Mouse (Mus musculus): Measurements from ENCODE around the gene Sin3b. TPM values are rescaled to one million over a fixed set of nuclear protein-coding genes. Genes with fewer than 3 reads are reported as not detected.
A peak's percentile ranks its signal among the peaks of the same experiment; 100 is the strongest.

Gene Sin3b
- polyA plus RNA-seq, 1 experiment from 2014 or later, result 149 TPM

DNA sequence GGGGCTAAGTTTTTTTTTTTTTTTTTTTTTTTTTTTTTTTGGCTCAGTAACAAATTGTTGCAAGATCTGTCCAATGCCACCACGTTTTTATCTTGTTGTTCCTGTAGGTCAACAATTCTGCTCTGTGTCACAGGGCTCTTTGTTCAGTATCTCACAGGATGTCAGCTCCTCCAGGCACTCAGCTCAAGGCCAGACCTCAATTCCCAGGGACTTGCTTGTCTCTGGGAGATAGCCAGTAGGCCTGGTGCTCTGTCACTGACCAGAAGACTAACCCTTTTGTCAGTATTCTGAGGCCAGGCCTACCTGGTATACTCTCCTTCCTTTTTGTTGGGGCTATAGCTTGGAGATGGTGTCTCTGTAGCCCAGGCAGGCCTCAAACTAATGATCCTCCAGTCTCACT, 2.5 kb upstream of the Sin3b start:
- Histone ChIP-seq H3K36me3 (replicated peaks) (peaks cover 12% of the 10 kb centered on the region), H3K27ac (replicated peaks) (no peak overlapping the region), H3K27me3 (replicated peaks; ENCODE audit: low read depth, poor library complexity, severe bottlenecking) (no peaks in the 10 kb centered on the region), H3K4me3 (no peak overlapping the region), H3K9me3 (no peaks in the 10 kb centered on the region), H3K4me1 (peaks cover 13% of the 10 kb centered on the region)
- no peak for DNase-seq (ENCODE audit: low spot score)
- 29% methylated on average over 1 of the region's 1 CpGs for WGBS

DNA sequence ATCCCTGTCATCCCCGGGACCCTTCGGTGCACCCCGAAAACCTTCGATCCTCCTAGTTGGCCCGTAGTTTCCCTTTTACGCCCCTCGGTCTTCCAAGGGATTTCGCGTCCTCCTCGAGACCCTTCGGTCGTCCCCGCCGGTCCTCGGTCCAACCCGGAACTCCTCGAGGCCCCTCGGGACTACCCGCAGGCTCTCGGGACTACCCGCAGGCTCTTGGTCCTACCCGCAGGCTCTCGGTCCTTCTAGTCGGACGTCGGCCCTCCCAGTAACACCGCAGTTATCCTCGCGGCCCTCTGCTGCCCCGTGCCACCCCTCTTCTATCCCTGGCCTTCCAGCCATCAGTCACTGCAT, 541 bp downstream of the Sin3b start:
- peaks cover 43% of the 10 kb centered on the region for H3K36me3 ChIP-seq (replicated peaks)
- no peaks in the 10 kb centered on the region for H3K9me3 ChIP-seq
- peak overlapping the region; percentile 99 for H3K4me3 ChIP-seq
- peak overlapping the region; percentile 94 for H3K27ac ChIP-seq (replicated peaks)
- H3K27me3 ChIP-seq (replicated peaks; ENCODE audit: low read depth, poor library complexity, severe bottlenecking), result no peaks in the 10 kb centered on the region
- DNase-seq (ENCODE audit: low spot score), result peak; percentile 45
- H3K4me1 ChIP-seq, result peaks cover 11% of the 10 kb centered on the region
- WGBS, result 1% methylated on average over 30 of the region's 30 CpGs

DNA sequence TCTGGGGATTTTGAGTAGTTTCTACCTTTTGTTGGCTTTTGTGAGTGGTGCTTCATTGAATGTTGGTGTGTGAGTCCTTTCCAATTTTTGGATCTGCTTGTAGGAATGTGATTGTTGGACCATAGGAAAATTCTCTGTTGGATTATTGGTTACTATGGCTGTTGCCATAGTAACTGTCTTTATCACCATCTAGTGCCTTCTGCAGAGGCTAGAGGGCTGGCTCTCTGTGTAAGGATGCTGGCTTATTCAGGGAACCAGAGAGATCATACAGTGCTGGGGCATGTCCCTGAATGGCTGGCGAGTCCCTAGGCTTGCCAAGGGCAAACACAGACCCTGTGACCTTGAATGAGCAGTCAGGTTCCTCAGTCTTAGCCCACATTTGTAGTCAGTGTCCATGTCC, 5.6 kb downstream of the Sin3b start:
- H3K36me3 ChIP-seq (replicated peaks), result peaks cover 91% of the 10 kb centered on the region
- no peaks in the 10 kb centered on the region for H3K27me3 ChIP-seq (replicated peaks; ENCODE audit: low read depth, poor library complexity, severe bottlenecking)
- H3K4me3 ChIP-seq, result no peak overlapping the region
- no peak for DNase-seq (ENCODE audit: low spot score)
- H3K9me3 ChIP-seq, result no peaks in the 10 kb centered on the region
- peaks cover 10% of the 10 kb centered on the region for H3K4me1 ChIP-seq
- no peak overlapping the region for H3K27ac ChIP-seq (replicated peaks)
- whole genome bisulfite sequencing, result 86% methylated on average over 1 of the region's 1 CpGs

DNA sequence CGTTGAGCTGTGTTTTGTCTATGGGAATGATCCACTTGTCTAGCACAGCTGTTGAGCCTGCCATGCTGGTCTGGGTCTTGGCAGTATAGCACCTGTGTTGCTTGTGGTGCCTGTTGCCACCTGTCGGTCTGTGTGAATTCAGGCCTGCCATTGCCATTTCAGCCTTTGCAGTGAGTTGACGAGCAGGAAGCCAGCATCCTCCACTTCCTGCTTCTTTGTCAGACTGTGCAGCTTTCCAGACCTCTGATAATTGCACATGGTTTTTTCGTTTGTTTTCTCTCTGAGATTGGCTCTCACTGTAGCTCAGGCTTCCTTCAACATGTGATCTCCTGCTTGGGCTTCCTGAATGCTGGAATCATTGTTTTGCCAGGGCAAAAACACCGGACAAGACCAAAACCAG, 11.9 kb downstream of the Sin3b start:
- H3K27ac ChIP-seq (replicated peaks), result no peak overlapping the region
- H3K4me1 ChIP-seq, result no peaks in the 10 kb centered on the region
- H3K36me3 ChIP-seq (replicated peaks), result peaks cover 100% of the 10 kb centered on the region
- no peaks in the 10 kb centered on the region for H3K27me3 ChIP-seq (replicated peaks; ENCODE audit: low read depth, poor library complexity, severe bottlenecking)
- no peak overlapping the region for H3K4me3 ChIP-seq
- 84% methylated on average over 5 of the region's 5 CpGs for WGBS
- no peaks in the 10 kb centered on the region for H3K9me3 ChIP-seq
- no peak for DNase-seq (ENCODE audit: low spot score)

DNA sequence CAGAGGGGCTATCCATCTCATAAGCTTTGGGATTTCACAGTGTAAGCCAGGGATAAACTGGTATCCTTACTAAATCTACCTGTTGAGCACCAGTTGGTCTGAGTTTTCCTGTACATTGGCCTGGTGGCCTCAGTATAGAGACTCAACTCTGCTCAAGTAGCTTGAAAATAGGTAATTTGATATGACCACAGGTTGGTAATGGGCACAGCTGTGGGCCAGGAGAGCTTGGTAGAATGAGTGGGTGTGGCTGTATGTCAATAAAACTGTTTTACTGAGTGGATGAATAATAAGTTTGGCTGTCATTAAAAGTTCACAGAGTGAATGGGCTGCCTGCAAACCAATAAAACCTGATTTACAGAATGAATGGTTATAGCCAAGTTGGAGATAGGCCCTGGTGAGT, 13.8 kb downstream of the Sin3b start:
- no peak for DNase-seq (ENCODE audit: low spot score)
- Histone ChIP-seq H3K4me1 (no peaks in the 10 kb centered on the region), H3K27me3 (replicated peaks; ENCODE audit: low read depth, poor library complexity, severe bottlenecking) (no peaks in the 10 kb centered on the region), H3K36me3 (replicated peaks) (peaks cover 100% of the 10 kb centered on the region), H3K27ac (replicated peaks) (no peak overlapping the region), H3K4me3 (no peak overlapping the region), H3K9me3 (no peaks in the 10 kb centered on the region)

DNA sequence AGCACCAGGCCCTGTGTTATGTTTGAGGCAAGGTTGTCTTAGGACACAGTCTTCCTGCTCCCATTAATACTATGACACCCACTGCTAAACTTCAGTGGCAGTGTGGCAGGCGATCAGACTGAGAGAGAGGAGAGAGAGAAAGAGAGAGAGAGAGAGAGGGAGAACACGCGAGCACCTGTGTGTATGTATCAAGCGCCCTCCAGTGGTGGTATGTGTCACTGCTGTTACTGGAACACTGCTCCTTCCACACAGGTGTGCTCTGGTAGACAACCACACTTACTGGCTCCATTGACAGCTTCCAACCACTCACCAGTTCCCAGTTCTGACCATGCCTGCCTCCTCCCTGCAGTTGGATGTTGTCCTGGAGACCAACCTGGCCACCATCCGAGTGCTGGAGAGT, 23.0 kb downstream of the Sin3b start:
- Histone ChIP-seq H3K36me3 (replicated peaks) (peaks cover 100% of the 10 kb centered on the region), H3K27ac (replicated peaks) (no peak overlapping the region), H3K4me1 (no peaks in the 10 kb centered on the region), H3K9me3 (no peaks in the 10 kb centered on the region), H3K27me3 (replicated peaks; ENCODE audit: low read depth, poor library complexity, severe bottlenecking) (no peaks in the 10 kb centered on the region), H3K4me3 (no peak overlapping the region)
- WGBS, result 48% methylated on average over 5 of the region's 5 CpGs
- peak; percentile 53 for DNase-seq (ENCODE audit: low spot score)

DNA sequence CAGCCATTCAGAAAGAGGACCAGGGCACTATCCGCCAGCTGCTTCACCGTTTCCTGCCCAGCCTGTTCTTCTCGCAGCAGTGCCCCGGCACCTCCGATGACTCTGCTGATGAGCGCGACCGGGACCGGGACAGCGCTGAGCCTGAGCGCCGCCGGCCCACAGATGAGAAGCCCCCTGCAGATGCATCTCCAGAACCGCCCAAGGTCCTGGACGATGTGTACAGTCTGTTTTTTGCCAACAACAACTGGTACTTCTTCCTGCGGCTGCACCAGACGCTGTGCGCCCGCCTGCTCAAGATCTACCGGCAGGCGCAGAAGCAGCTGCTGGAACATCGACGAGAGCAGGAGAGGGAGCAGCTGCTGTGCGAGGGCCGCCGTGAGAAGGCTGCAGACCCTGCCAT, 26.8 kb downstream of the Sin3b start:
- Histone ChIP-seq H3K9me3 (no peaks in the 10 kb centered on the region), H3K36me3 (replicated peaks) (peaks cover 100% of the 10 kb centered on the region), H3K27me3 (replicated peaks; ENCODE audit: low read depth, poor library complexity, severe bottlenecking) (no peaks in the 10 kb centered on the region), H3K27ac (replicated peaks) (no peak overlapping the region), H3K4me3 (no peak overlapping the region), H3K4me1 (no peaks in the 10 kb centered on the region)
- 94% methylated on average over 26 of the region's 26 CpGs for WGBS
- no peak for DNase-seq (ENCODE audit: low spot score)

DNA sequence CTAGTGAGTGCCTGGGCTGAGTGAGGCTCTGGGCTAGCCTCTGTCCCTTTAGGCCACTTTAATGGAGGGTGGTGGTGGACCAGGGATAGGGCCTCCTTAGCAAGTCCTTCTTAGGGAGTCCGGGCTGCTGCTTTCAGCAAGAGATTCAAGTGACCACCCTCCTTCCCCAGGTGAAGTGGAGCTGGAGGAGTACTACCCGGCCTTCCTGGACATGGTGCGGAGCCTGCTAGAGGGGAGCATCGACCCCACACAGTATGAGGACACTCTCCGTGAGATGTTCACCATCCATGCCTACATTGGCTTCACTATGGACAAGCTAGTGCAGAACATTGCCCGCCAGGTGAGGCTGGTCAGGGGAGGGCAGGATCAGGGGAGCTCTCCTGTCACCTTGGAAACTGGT, 27.2 kb downstream of the Sin3b start:
- 97% methylated on average over 6 of the region's 6 CpGs for WGBS
- Histone ChIP-seq H3K27ac (replicated peaks) (no peak overlapping the region), H3K36me3 (replicated peaks) (peaks cover 98% of the 10 kb centered on the region), H3K4me1 (no peaks in the 10 kb centered on the region), H3K9me3 (no peaks in the 10 kb centered on the region), H3K4me3 (no peak overlapping the region), H3K27me3 (replicated peaks; ENCODE audit: low read depth, poor library complexity, severe bottlenecking) (no peaks in the 10 kb centered on the region)
- no peak for DNase-seq (ENCODE audit: low spot score)

DNA sequence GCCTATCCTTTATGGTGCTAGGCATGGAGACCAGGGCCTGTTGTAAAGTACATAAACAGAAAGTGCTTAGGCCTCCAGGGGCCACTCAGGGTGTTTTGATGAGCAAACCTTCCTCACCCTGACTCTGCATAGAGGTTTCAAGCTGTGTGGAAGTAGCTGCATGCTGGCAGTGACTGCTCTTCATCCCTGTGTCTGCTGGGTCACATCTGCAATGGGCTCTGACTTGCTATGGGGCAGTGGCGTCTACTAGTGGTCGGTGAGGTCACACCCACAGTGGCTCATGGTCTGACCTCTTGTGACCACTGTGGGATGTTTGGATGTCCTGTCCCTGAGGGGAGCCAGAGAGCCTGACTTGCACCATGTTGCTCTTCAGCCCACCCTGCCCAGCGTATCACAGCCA, 28.0 kb downstream of the Sin3b start:
- peak; percentile 7 for DNase-seq (ENCODE audit: low spot score)
- Histone ChIP-seq H3K9me3 (no peaks in the 10 kb centered on the region), H3K36me3 (replicated peaks) (peaks cover 98% of the 10 kb centered on the region), H3K27me3 (replicated peaks; ENCODE audit: low read depth, poor library complexity, severe bottlenecking) (no peaks in the 10 kb centered on the region), H3K4me3 (no peak overlapping the region), H3K27ac (replicated peaks) (no peak overlapping the region), H3K4me1 (no peaks in the 10 kb centered on the region)
- WGBS, result 84% methylated on average over 3 of the region's 3 CpGs

DNA sequence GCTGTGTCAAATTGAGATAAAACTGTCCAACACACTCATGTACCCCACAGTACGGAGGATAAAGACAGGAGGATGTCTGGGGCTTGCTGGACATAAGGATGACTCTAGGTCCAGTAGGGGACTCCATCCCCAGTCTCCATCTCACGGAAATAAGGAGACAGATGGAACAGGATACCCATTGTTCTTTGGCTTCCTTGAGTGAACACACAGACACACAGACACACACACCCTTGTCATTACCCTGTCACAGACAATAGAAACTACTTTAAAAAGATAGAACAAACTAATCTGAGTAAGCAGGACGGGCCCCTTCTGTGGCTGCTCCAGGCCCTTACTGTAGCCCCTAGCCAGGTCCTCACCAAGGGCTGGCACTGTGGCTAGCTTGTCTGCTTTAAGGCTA, 29.2 kb downstream of the Sin3b start:
- Histone ChIP-seq H3K4me1 (no peaks in the 10 kb centered on the region), H3K27me3 (replicated peaks; ENCODE audit: low read depth, poor library complexity, severe bottlenecking) (no peaks in the 10 kb centered on the region), H3K4me3 (no peak overlapping the region), H3K27ac (replicated peaks) (no peak overlapping the region), H3K9me3 (no peaks in the 10 kb centered on the region), H3K36me3 (replicated peaks) (peaks cover 98% of the 10 kb centered on the region)
- no peak for DNase-seq (ENCODE audit: low spot score)
- 74% methylated on average over 3 of the region's 3 CpGs for WGBS

DNA sequence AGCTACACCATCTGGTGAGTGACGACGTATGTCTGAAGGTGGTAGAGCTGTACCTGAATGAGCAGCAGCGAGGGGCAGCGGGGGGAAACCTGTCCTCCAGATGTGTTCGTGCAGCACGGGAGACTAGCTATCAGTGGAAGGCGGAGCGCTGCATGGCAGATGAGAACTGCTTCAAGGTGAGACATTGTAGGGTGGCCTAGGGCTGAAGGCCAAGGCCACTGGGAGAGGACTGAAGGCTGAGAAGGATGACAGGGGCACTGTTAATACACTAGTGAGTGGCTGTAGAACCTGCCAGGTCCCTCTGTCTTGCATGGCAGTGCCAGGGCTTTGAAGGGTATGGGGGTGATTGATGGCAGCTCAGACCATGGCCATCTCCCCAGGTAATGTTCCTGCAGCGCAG, 30.1 kb downstream of the Sin3b start:
- no peaks in the 10 kb centered on the region for H3K4me1 ChIP-seq
- peaks cover 98% of the 10 kb centered on the region for H3K36me3 ChIP-seq (replicated peaks)
- H3K27me3 ChIP-seq (replicated peaks; ENCODE audit: low read depth, poor library complexity, severe bottlenecking), result no peaks in the 10 kb centered on the region
- no peak overlapping the region for H3K4me3 ChIP-seq
- DNase-seq (ENCODE audit: low spot score), result peak; percentile 4
- 97% methylated on average over 9 of the region's 9 CpGs for WGBS
- no peak overlapping the region for H3K27ac ChIP-seq (replicated peaks)
- no peaks in the 10 kb centered on the region for H3K9me3 ChIP-seq

DNA sequence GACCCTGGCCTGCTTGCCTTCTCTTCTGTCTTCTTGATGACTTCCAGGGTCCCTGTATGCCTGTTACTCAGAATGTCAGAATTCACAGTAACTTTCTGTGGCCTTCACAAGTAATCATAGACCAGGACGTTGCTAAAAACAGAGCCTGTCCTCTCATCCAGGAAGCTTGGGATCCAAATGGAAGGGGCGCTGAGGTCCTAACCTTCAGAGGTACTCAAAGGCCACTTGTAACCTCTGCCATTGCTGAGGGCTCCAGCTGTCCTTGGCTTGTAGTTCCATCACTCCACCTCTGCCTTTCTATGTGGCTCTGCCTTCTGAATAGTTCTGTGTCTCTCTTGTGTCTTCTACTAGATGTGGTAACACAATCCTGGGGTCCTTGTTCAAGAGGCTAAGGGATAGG, 30.7 kb downstream of the Sin3b start:
- 91% methylated on average over 2 of the region's 2 CpGs for WGBS
- Histone ChIP-seq H3K9me3 (no peaks in the 10 kb centered on the region), H3K4me1 (no peaks in the 10 kb centered on the region), H3K4me3 (no peak overlapping the region), H3K27me3 (replicated peaks; ENCODE audit: low read depth, poor library complexity, severe bottlenecking) (no peaks in the 10 kb centered on the region), H3K36me3 (replicated peaks) (peaks cover 98% of the 10 kb centered on the region), H3K27ac (replicated peaks) (no peak overlapping the region)
- DNase-seq (ENCODE audit: low spot score), result no peak

DNA sequence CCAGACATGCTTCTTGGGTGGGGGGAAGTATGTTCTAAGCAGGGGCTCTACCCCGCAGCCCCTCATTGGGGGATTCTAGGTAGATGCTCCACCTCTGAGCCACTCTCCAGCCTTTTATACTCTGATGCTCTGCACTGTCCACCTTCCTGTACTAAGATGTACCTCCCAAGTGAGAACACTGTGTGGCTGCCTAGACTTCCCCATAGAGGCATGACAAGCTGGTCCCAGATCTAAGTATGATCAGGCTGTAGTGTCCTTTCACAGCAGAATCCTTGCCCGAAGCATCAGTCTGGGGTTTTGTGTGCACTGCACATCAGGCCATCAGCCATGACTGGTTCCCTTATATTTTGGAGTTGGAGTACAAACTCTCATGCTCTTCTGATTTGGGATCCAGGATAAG, 32.9 kb downstream of the Sin3b start:
- peaks cover 86% of the 10 kb centered on the region for H3K36me3 ChIP-seq (replicated peaks)
- no peaks in the 10 kb centered on the region for H3K27me3 ChIP-seq (replicated peaks; ENCODE audit: low read depth, poor library complexity, severe bottlenecking)
- H3K4me3 ChIP-seq, result no peak overlapping the region
- peaks cover under 1% of the 10 kb centered on the region; the same call in 1 of the 2 replicates for H3K4me1 ChIP-seq
- WGBS, result 97% methylated on average over 2 of the region's 2 CpGs
- H3K27ac ChIP-seq (replicated peaks), result no peak overlapping the region
- H3K9me3 ChIP-seq, result no peaks in the 10 kb centered on the region
- no peak for DNase-seq (ENCODE audit: low spot score)

DNA sequence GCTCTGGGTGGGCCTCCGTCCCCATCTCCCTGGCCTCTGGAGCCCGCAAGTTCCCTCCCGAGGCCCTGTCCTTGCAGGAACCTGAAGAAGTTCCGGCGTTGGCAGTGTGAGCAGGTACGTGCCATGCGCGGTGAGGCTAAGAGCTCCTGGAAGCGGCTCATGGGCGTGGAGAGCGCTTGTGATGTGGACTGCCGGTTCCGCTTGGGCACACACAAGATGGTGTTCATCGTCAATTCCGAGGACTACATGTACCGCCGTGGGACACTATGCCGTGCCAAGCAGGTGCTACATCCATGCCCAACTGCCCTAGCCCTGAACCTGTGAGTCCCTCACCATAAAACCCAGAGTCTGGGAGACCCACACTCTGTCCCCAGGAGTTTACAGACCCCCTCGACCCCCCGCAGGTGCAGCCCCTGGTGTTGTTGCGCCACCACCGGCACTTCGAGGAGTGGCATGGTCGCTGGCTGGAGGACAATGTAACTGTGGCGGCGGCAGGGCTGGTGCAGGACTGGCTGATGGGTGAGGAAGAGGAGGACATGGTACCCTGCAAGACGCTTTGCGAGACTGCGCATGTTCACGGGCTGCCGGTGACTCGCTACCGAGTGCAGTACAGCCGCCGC, 33.8 kb downstream of the Sin3b start:
- Histone ChIP-seq H3K4me3 (no peak overlapping the region), H3K27ac (replicated peaks) (no peak overlapping the region), H3K9me3 (no peaks in the 10 kb centered on the region), H3K36me3 (replicated peaks) (peaks cover 77% of the 10 kb centered on the region), H3K4me1 (peaks cover 9% of the 10 kb centered on the region), H3K27me3 (replicated peaks; ENCODE audit: low read depth, poor library complexity, severe bottlenecking) (no peaks in the 10 kb centered on the region)
- WGBS, result 96% methylated on average over 35 of the region's 35 CpGs
- DNase-seq (ENCODE audit: low spot score), result peak; percentile 7

Measured in embryonic facial prominence, embryonic 10.5 days (tissue).